Mouse (Mus musculus): ENCODE results near the gene Gstp1.
"Not testable (repeated sequence)": the region's sequence is repeated elsewhere in the genome, so short reads cannot be mapped to it uniquely, and the experiment has no call there.

Gstp1 gene

GRCm38 (mm10) chr19:4060044-4060898, 22.5 kb upstream of the Gstp1 start:
- DNase-seq (ENCODE audit: low spot score): not testable (repeated sequence)

- DNase-seq (ENCODE audit: low spot score): peak; percentile 68
These were observed 21.4 kb upstream of the Gstp1 start, which contains the start of gene Gstp3 for GRCm38 (mm10) chr19:4059069-4059740. TSS of gene Gstp3 (minus strand) at chr19:4059569.

- DNase-seq (ENCODE audit: low spot score): no peak
These were observed 20.8 kb upstream of the Gstp1 start for GRCm38 (mm10) chr19:4058581-4058980.

GRCm38 (mm10) chr19:4057962-4058361, 20.2 kb upstream of the Gstp1 start:
- no peak for DNase-seq (ENCODE audit: low spot score)

DNA sequence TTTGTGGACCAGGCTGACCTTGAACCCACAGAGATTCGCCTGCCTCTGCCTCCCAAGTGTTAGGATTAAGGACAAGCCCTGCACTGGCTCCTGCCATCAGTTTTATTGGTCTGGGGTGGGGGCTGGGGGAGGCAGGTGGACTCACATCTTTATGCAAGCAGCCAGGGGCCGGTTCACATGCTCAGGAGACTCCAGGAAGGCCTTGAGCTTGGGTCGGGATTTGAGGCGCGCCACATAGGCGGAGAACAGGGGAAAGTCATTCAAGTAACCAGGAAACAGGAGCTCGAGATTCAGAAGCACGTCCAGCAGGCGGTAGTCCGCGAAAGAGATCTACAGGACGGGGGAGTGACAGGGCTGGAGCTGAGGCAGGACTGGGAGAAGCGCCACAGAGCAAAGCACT, 19.6 kb upstream of the Gstp1 start:
- DNase-seq (ENCODE audit: low spot score): no peak

- no peak for DNase-seq (ENCODE audit: low spot score)
These were observed 18.9 kb upstream of the Gstp1 start for GRCm38 (mm10) chr19:4056727-4057126.

DNA sequence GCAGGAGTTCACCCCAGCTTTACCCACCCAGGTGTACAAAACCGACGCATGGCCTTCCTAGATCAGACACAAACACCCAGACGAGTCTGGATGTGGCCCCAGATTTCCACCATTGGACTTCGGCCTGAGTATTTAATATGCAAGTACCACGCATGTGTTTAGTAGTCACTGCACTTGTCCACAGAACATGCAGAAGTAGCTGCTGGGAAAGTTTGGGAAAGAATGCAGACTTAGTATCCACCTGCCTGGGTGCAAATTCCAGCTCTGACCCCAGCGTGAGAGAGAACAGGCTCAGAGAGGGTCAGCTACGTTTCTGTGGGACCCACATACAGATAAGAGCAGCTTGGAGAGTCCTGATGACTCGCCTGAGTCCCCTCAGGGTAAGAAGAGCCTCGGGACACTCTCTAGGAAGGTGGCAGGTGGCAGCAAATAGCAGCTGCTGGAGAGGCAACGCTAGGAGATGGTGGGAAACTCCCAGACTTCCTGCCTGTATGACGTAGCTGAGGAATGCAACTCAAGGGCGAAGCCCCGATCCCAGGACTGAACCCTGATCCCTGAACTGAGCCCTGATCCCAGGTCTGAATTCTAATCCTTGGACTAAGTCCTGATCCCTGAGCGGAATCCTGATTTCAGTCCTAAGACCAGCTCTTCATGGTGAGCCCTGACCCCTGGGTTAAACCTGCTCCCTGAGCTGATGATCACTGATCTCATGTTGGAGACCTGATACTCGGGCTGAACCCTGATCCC, 18.3 kb upstream of the Gstp1 start:
- DNase-seq (ENCODE audit: low spot score): no peak

DNA sequence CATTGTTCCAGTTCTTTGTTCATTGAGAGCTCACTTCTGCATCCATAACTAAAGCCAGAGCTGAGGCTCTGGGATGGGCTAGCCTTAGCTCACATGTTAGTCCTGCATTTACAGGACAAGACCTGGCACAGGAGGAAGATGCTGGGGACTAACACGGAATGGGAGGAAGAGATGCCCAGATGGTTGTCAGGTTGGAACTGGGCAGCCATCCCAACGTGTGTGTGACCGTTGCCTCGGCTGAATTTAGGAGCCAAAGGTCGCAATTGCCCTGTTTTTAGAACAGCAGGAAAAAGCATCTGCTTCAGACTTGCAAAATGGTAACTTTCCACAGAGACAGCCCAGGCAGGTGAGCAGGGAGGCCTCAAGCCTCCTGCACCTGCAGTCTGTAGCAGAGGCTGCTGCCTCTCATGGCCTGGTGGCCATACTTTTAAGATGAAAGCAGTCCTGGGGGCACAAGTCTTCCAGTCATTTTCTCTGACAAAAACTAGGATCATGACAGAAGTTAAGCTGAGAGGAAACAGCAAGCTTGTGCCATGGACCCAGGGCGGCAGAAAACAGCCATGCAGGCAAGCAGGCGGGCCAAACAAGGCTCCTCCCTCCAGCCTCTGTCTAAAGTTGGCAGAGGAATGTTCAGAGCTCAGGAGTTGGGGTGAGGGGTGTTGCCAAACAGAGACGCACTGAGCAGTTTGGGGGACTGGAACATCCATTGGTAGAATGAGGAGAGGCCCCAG, 17.6 kb upstream of the Gstp1 start:
- DNase-seq (ENCODE audit: low spot score): no peak

DNA sequence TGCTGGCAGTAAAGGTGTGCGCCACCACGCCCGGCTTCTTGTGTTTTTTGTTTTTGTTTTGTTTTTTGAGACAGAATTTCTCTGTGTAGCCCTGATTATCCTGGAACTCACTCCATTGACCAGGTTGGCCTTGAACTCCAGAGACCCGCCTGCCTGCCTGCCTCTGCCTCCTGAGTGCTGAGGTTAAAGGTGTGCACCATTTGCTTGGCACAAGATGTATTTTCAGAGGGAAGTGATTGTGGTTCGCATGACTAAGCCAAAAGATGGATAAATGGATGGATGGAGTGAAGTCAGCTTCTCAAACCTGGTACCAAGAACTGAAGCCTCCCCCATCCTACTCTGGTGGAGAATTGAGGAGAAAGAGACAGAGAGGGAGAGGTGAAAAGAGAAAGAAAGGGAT, 16.8 kb upstream of the Gstp1 start:
- no peak for DNase-seq (ENCODE audit: low spot score)

GRCm38 (mm10) chr19:4052516-4053030, 14.8 kb upstream of the Gstp1 start:
- no peak for DNase-seq (ENCODE audit: low spot score)

GRCm38 (mm10) chr19:4051741-4052515, 14.1 kb upstream of the Gstp1 start:
- DNase-seq (ENCODE audit: low spot score): peak; percentile 59

DNA sequence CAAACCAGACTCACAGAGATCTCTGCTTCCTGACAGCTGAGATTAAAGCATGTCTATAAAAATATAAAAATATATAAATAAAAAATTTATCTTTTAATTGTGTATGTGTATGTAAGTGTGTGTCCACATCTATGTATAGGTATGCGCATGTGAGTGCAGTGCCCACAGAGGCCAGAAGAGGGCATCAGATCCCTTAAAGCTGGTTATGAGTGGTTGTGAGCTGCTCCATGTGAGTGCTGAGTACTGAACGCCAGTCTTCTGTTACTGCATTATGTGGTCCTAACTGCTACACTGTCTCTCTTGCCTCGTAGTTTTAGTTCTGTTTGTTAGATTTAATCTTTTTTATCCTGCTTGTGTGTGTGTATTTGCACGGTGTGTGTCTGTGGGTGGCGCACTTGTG, 13.2 kb upstream of the Gstp1 start:
- no peak for DNase-seq (ENCODE audit: low spot score)

GRCm38 (mm10) chr19:4049069-4049468, 11.3 kb upstream of the Gstp1 start:
- not testable (repeated sequence) for DNase-seq (ENCODE audit: low spot score)

DNA sequence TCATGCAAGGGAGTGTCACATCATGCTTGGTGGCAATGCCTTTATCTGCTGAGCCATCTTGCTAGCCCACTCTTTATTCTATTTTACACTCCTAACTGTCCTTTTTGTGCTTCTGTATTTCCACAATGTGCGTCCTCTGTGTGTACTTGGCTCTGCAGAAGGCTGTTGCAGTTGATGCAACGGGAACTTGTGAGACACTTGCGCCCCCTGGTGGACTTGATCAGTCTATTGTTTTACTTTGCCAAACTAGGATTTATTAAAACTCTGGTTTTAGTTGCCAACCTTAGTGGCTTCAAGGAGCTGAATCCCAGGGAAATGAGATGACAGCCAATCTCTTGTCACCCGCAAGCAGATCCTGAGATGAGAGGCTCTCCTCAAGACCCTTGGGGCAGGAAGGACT, 10.1 kb upstream of the Gstp1 start:
- DNase-seq (ENCODE audit: low spot score): peak; percentile 86

DNA sequence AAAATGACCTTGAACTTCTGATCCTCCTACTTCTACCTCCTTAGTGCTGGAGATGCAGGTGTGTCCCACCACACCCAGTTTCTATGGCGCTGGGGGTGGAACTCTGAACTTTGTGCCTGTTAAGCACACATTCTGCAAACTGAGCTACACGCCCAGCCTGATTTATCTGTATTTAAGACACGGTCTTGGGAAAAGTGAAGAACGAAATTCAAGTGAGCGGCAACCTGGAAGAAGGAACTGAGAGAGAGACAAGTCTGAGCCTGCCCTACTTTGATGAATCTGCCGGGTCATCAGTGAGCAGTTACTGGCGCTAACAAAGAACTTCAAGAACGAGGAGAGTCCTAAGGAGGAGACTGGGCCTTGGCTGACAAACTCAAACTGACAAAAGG, 9.1 kb upstream of the Gstp1 start:
- peak; percentile 61 for DNase-seq (ENCODE audit: low spot score)

DNA sequence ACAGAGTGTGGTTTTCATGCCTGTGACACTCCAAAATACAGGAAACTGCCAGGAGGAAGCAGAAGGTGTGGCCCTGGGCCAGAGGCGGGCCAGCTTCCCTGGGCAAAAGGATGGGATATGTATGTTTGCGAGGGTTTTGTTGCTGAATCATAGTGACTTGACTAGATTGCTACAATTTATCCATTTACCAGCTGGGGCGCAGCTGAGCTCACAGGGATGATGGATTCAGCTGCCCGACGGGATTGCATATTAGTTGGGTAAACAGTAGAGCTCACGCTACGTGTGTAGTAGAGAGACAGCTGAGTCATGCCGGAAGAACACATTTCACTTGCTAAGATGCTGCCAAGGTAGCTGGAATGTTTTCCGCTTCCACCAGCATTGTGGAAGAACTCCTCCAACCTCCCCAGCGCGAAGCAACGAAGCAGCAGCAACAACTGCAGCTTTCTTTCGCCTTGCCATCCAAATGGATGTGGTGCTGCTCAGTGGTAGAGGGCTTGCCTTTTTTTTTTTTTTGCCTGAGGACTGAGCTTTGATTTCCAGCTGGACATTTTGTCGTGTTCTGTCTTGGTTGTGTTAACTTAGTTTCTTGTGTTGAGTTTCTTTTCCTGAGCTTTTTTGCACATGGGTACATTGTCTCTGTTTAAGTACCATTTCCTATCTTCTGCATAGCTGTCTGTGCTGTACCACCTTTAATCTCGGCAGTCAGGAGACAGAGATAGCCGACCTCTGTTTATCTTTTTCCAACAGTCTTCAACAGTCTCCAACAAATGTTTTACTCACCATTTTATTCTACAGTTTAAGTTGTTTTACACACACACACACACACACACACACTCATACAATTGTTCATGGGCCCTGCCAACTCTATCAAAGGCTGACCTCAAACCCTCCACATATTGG, 8.4 kb upstream of the Gstp1 start, which contains the start of gene Gstp2:
Gene Gstp2 (minus strand): TSS at position 58 of the 900 bp plus-strand sequence.
- peak; percentile 76 for DNase-seq (ENCODE audit: low spot score)

GRCm38 (mm10) chr19:4044109-4044508, 6.3 kb upstream of the Gstp1 start:
- not testable (repeated sequence) for DNase-seq (ENCODE audit: low spot score)

DNA sequence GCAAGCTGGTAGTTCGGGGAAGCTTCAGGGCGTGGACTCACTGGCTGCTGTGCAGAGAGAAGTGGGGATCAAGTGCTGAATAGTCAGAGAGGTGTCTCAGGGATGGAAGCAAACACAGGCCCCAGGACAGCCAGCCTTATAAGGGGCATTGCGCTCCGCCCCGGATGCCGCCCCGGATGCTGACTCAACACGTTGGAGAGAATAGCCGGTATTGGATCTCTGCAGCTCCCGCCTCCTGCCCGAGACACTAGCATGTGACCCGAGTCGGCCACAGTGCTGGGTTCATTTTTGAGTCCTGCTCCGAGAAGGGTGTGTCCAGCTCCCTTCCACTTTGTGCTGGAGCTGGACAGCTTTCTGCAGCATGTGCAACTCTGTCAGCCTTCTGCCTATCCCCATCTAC, 4.3 kb upstream of the Gstp1 start:
- DNase-seq (ENCODE audit: low spot score): no peak

DNA sequence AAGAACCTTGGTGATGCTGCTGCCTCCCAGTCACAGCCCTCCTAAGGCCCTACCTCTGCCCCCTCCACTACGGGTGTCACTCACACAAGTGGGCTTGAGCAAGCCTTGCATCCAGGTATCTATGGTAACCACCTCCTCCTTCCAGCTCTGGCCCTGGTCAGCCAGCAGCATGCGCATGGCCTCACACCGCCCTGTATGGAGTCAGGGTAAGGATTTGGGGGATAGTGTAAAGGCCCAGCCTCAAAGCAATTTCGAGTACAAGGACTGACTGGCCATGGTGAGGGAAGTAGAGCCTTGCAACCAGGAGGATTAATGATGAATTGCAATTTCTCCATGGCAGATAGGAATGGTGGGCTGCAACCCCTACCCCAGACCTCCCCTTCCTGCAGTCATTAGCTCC, 3.7 kb upstream of the Gstp1 start:
- DNase-seq (ENCODE audit: low spot score): not testable (repeated sequence)

- DNase-seq (ENCODE audit: low spot score): not testable (repeated sequence)
These were observed 3.2 kb upstream of the Gstp1 start for GRCm38 (mm10) chr19:4040941-4041340.

All from c-Kit-positive CD71-positive TER-119-positive erythroid progenitor cells, embryonic 14.5 days (primary cell).